Comparison of ENCODE assay signal across 8 mouse cellular contexts in genomic region chr19:32749425-32749824, GRCm38 (mm10). TPM values are rescaled to one million over a fixed set of nuclear protein-coding genes. Genes with fewer than 3 reads are reported as not detected.
DNase-seq lines count a peak whose midpoint lies in the region; ATAC-seq and TF ChIP-seq lines count a peak whose summit lies in the region.

No protein-coding gene starts in this region.

- 28% methylated on average over 6 of the region's 6 CpGs for WGBS in heart, embryonic 11.5 days (ENCODE audit: insufficient replicate concordance)
- WGBS in liver, postnatal 0 days (ENCODE audit: insufficient replicate concordance) = 35% methylated on average over 6 of the region's 6 CpGs

- H3K27ac ChIP-seq in heart, embryonic 11.5 days (ENCODE audit: low read depth, low read length) = no peak overlapping the region
- no peak overlapping the region for H3K27ac ChIP-seq in liver, postnatal 0 days (ENCODE audit: low read depth)
- H3K27ac ChIP-seq in testis, adult 2 months (ENCODE audit: control insufficient read depth, insufficient read depth, low read depth, low read length) = no peak overlapping the region

- H3K4me1 ChIP-seq in heart, embryonic 11.5 days (ENCODE audit: control insufficient read depth, insufficient read depth, low read length) = no peaks in the 10 kb centered on the region
- H3K4me1 ChIP-seq in liver, postnatal 0 days (ENCODE audit: insufficient read depth) = peaks cover 2% of the 10 kb centered on the region; the same call in 1 of the 2 replicates
- peaks cover 2% of the 10 kb centered on the region; the same call in 1 of the 2 replicates for H3K4me1 ChIP-seq in testis, adult 2 months (ENCODE audit: control insufficient read depth, insufficient read depth, low read length)

- H3K4me3 ChIP-seq in heart, embryonic 11.5 days (ENCODE audit: low read depth, low read length) = no peak overlapping the region
- H3K4me3 ChIP-seq in liver, postnatal 0 days (ENCODE audit: low read depth, low read length) = no peak overlapping the region
- H3K4me3 ChIP-seq in testis, adult 2 months (ENCODE audit: control insufficient read depth, low read depth, low read length) = no peak overlapping the region

- peak; percentile 60 for TF ChIP-seq CTCF in liver, postnatal 0 days (IDR thresholded peaks at IDR 0.05; ENCODE audit: low read depth)
- peak; percentile 51; the same call in 1 of the 2 replicates for TF ChIP-seq CTCF in testis, adult 2 months (IDR thresholded peaks at IDR 0.05; ENCODE audit: control insufficient read depth, insufficient read depth, insufficient replicate concordance, low read depth, low read length)

- H3K9ac ChIP-seq in heart, embryonic 11.5 days (ENCODE audit: low read depth, low read length) = no peak overlapping the region
- no peak overlapping the region for H3K9ac ChIP-seq in liver, postnatal 0 days (replicated peaks)

- H3K4me2 ChIP-seq in heart, embryonic 11.5 days = no peak overlapping the region
- no peak overlapping the region for H3K4me2 ChIP-seq in liver, postnatal 0 days (ENCODE audit: low read depth, low read length)

- peak; percentile 37 to 44 for DNase-seq in heart, postnatal 14 days
- peak; percentile 11 to 36 for DNase-seq in spleen, adult 18-20 months
- no peak for DNase-seq in spleen, postnatal 14 days (ENCODE audit: low spot score in 2 of 2)
- peak; percentile 61 for DNase-seq in embryo, embryonic 11 days
- peak; percentile 35 for DNase-seq in liver, postnatal 0 days

- no peaks in the 10 kb centered on the region for H3K9me3 ChIP-seq in heart, embryonic 11.5 days (replicated peaks; ENCODE audit: control insufficient read depth, low read length)
- no peaks in the 10 kb centered on the region for H3K9me3 ChIP-seq in liver, postnatal 0 days (ENCODE audit: low read length)

- no peaks in the 10 kb centered on the region for H3K36me3 ChIP-seq in heart, embryonic 11.5 days (ENCODE audit: control insufficient read depth, insufficient read depth, low read length)
- no peaks in the 10 kb centered on the region for H3K36me3 ChIP-seq in liver, postnatal 0 days (replicated peaks; ENCODE audit: insufficient read depth, low read length)
- no peaks in the 10 kb centered on the region for H3K36me3 ChIP-seq in testis, adult 2 months (ENCODE audit: control insufficient read depth, insufficient read depth, low read length)

- TF ChIP-seq POLR2A in testis, adult 2 months (IDR thresholded peaks at IDR 0.05; ENCODE audit: control insufficient read depth, low read depth, low read length) = no peak

- intact Hi-C loops in heart, postnatal 14 days (cut with DNase I) = loop anchor here (2.0 kb wide), 1 partner anchor 477 kb away; no protein-coding TSS in a partner anchor

- no peak for TF ChIP-seq EP300 in liver, postnatal 0 days (IDR thresholded peaks at IDR 0.05; ENCODE audit: low read depth)

- no peaks in the 10 kb centered on the region for H3K27me3 ChIP-seq in heart, embryonic 11.5 days (ENCODE audit: control insufficient read depth, insufficient read depth, low read length)
- H3K27me3 ChIP-seq in liver, postnatal 0 days (ENCODE audit: insufficient read depth, low read length) = no peaks in the 10 kb centered on the region
- H3K27me3 ChIP-seq in testis, adult 2 months (ENCODE audit: control insufficient read depth, insufficient read depth, low read length) = no peaks in the 10 kb centered on the region

- no peak for ATAC-seq in heart, embryonic 11.5 days (replicated peaks; ENCODE audit: insufficient number of reproducible peaks, low FRiP score, low TSS enrichment)
- no peak for ATAC-seq in liver, postnatal 0 days
- no peak for ATAC-seq in megakaryocyte-erythroid progenitor cell, adult 5-6 weeks (replicated peaks; ENCODE audit: low FRiP score, low TSS enrichment, poor library complexity, severe bottlenecking)

RNA-seq across cellular contexts. Expression of gene Pten, which starts 7.9 kb away (rescaled TPM):
- total RNA-seq in heart, postnatal 14 days (2021) = 10 to 100 TPM; 65.4 to 66.3 TPM
- 5.1 and 9.6 TPM in 2 replicates for polyA plus RNA-seq in heart, embryonic 11.5 days (2014; fragmentation: Nextera tagmentation; extraction: Ambion mirVana)
- polyA plus RNA-seq in liver, postnatal 0 days (2015; fragmentation: Nextera tagmentation; extraction: Ambion mirVana) = 5.1 and 5.9 TPM in 2 replicates
- polyA plus RNA-seq in testis, adult 2 months (2012; rRNA removed) = 15.1 and 15.4 TPM in 2 replicates
- total RNA-seq in megakaryocyte-erythroid progenitor cell, adult 5-6 weeks (2014; fragmentation: Nextera tagmentation) = 51.0 and 53.2 TPM in 2 replicates
- 63.2 and 90.9 TPM in 2 replicates for total RNA-seq in megakaryocyte-erythroid progenitor cell, adult 5-6 weeks (2017)

RNA-seq across cellular contexts. Expression of gene Atad1, which starts 9.8 kb away (rescaled TPM):
- 10 to 100 TPM; 68.7 to 72.1 TPM for total RNA-seq in heart, postnatal 14 days (2021)
- polyA plus RNA-seq in heart, embryonic 11.5 days (2014; fragmentation: Nextera tagmentation; extraction: Ambion mirVana) = 60.1 and 65.8 TPM in 2 replicates
- 25.9 and 26.0 TPM in 2 replicates for polyA plus RNA-seq in liver, postnatal 0 days (2015; fragmentation: Nextera tagmentation; extraction: Ambion mirVana)
- polyA plus RNA-seq in testis, adult 2 months (2012; rRNA removed) = 66.6 and 90.4 TPM in 2 replicates
- total RNA-seq in megakaryocyte-erythroid progenitor cell, adult 5-6 weeks (2014; fragmentation: Nextera tagmentation) = 31.4 and 49.4 TPM in 2 replicates
- 78.5 and 83.7 TPM in 2 replicates for total RNA-seq in megakaryocyte-erythroid progenitor cell, adult 5-6 weeks (2017)

Comparison
In these comparisons a context has a peak if more than half of its experiments do, and no peak if none do; other contexts are left out.
1. DNase-seq: peak in heart, postnatal 14 days (2 of 2), spleen, adult 18-20 months (2 of 2), embryo, embryonic 11 days (single experiment) and liver, postnatal 0 days (single experiment); none in spleen, postnatal 14 days (0 of 2).